Mouse (Mus musculus) layer of hippocampus, adult 9-11 months (tissue): ENCODE measurements around the gene Slc35e3.
"Not testable (repeated sequence)": the region's sequence is repeated elsewhere in the genome, so short reads cannot be mapped to it uniquely, and the experiment has no call there.

Experiments
- DNase-seq: peaks from one replicate; pipeline ENCODE4 v3.0.0; 2022

Slc35e3 gene

GRCm38 (mm10) chr10:117710604-117711141 is 35.5 kb downstream of the Slc35e3 start, which contains the start of gene Mdm2:
TSS of gene Mdm2 (minus strand) at chr10:117710758.
- DNase-seq = peak; percentile 94

GRCm38 (mm10) chr10:117709930-117710603 is 36.1 kb downstream of the Slc35e3 start:
- DNase-seq = peak; percentile 79

- DNase-seq = no peak
Observed at GRCm38 (mm10) chr10:117709326-117709830, 36.8 kb downstream of the Slc35e3 start.

- DNase-seq = no peak
Observed at GRCm38 (mm10) chr10:117708856-117709255, 37.3 kb downstream of the Slc35e3 start.

- no peak for DNase-seq
Observed at GRCm38 (mm10) chr10:117708376-117708775, 37.8 kb downstream of the Slc35e3 start.

GRCm38 (mm10) chr10:117707114-117707838 is 38.9 kb downstream of the Slc35e3 start:
- DNase-seq = no peak

- no peak for DNase-seq
Observed at GRCm38 (mm10) chr10:117706440-117706839, 39.7 kb downstream of the Slc35e3 start.

GRCm38 (mm10) chr10:117705806-117706205 is 40.4 kb downstream of the Slc35e3 start:
- no peak for DNase-seq

- no peak for DNase-seq
Observed at GRCm38 (mm10) chr10:117704964-117705335, 41.2 kb downstream of the Slc35e3 start.

- not testable (repeated sequence) for DNase-seq
Observed at GRCm38 (mm10) chr10:117704314-117704963, 41.7 kb downstream of the Slc35e3 start.

- DNase-seq = no peak
Observed at GRCm38 (mm10) chr10:117703506-117703905, 42.7 kb downstream of the Slc35e3 start.

GRCm38 (mm10) chr10:117702024-117702833 is 43.9 kb downstream of the Slc35e3 start:
- DNase-seq = no peak

- no peak for DNase-seq
Observed at GRCm38 (mm10) chr10:117701034-117701829, 44.9 kb downstream of the Slc35e3 start.

GRCm38 (mm10) chr10:117700450-117700849 is 45.7 kb downstream of the Slc35e3 start:
- DNase-seq = no peak

- no peak for DNase-seq
Observed at GRCm38 (mm10) chr10:117699914-117700313, 46.3 kb downstream of the Slc35e3 start.

- no peak for DNase-seq
Observed at GRCm38 (mm10) chr10:117698313-117699138, 47.6 kb downstream of the Slc35e3 start.

GRCm38 (mm10) chr10:117697561-117698115 is 48.5 kb downstream of the Slc35e3 start:
- no peak for DNase-seq

GRCm38 (mm10) chr10:117696827-117697560 is 49.2 kb downstream of the Slc35e3 start:
- no peak for DNase-seq

GRCm38 (mm10) chr10:117696021-117696826 is 49.9 kb downstream of the Slc35e3 start:
- no peak for DNase-seq
